Mouse (Mus musculus): ENCODE results near the gene Omg. TPM values are rescaled to one million over a fixed set of nuclear protein-coding genes. Genes with fewer than 3 reads are reported as not detected.

The Omg gene
- polyA plus RNA-seq, 1 experiment from 2014 or later = 0.56 TPM

DNA sequence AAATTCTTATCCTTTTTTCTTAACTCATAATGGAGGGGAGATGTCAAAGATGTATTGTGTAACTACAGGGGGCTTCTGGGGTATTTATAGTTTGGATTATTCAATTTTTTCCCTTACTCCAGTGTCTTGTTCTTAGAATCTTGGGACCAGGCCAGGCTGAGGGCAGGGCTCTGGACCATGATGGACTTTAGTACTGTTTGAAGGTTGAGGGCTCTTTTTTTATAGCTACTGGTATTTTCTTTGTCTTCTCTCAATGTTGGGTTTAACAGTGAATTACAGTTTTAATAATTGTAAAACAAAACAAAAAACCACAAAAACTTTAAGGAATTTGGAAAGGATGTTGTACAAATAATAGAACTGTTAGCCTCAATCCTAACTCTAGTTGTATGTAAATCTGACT, 50.9 kb downstream of the Omg start:
- Histone ChIP-seq H3K27ac (ENCODE audit: low read depth, low read length) (no peak overlapping the region), H3K36me3 (ENCODE audit: control insufficient read depth, insufficient read depth, low read length) (peaks cover 2% of the 10 kb centered on the region; the same call in 1 of the 2 replicates), H3K9me3 (ENCODE audit: control insufficient read depth, low read length) (no peaks in the 10 kb centered on the region), H3K27me3 (ENCODE audit: control insufficient read depth, insufficient read depth, low read length) (no peaks in the 10 kb centered on the region), H3K4me3 (ENCODE audit: low read depth, low read length) (no peak overlapping the region), H3K4me1 (ENCODE audit: control insufficient read depth, insufficient read depth, low read length) (no peaks in the 10 kb centered on the region), H3K9ac (ENCODE audit: low read length) (no peak overlapping the region), H3K4me2 (ENCODE audit: low read depth) (no peak overlapping the region)
- ATAC-seq (ENCODE audit: insufficient read depth, low FRiP score, low TSS enrichment) (no peak), DNase-seq (ENCODE audit: low spot score) (no peak)

Other genes with a start within 250 kb of the Omg start
- 448 and 486 TPM in 2 replicates for gene Wsb1, start 249.4 kb downstream of the Omg start, polyA plus RNA-seq (2014; fragmentation: Nextera tagmentation; extraction: Ambion mirVana)
- not detected in 2 replicates for gene Gm9964, start 207.2 kb downstream of the Omg start, polyA plus RNA-seq (2014; fragmentation: Nextera tagmentation; extraction: Ambion mirVana)
- gene Nf1, start 164.4 kb downstream of the Omg start, polyA plus RNA-seq (2014; fragmentation: Nextera tagmentation; extraction: Ambion mirVana) = 10.3 and 11.3 TPM in 2 replicates
- gene Evi2b, start 19.7 kb upstream of the Omg start, polyA plus RNA-seq (2014; fragmentation: Nextera tagmentation; extraction: Ambion mirVana) = 1.1 and 1.5 TPM in 2 replicates
- 0.38 and 0.47 TPM in 2 replicates for gene Evi2, start 26.5 kb upstream of the Omg start, polyA plus RNA-seq (2014; fragmentation: Nextera tagmentation; extraction: Ambion mirVana)
- 2.5 and 2.6 TPM in 2 replicates for gene Evi2a, start 26.5 kb upstream of the Omg start, polyA plus RNA-seq (2014; fragmentation: Nextera tagmentation; extraction: Ambion mirVana)
- 13.6 and 15.2 TPM in 2 replicates for gene Rab11fip4, start 87.1 kb upstream of the Omg start, polyA plus RNA-seq (2014; fragmentation: Nextera tagmentation; extraction: Ambion mirVana)

All from neural tube, embryonic 11.5 days (tissue).